Mouse (Mus musculus) adrenal gland, adult 2 months (tissue): ENCODE measurements around the gene 4933425L06Rik. TPM values are rescaled to one million over a fixed set of nuclear protein-coding genes. Genes with fewer than 3 reads are reported as not detected.

Source experiments
- DNase-seq: peaks from one replicate; pipeline ENCODE4 v3.0.0; 2021
- polyA plus RNA-seq: library from polyadenylated mRNA; depleted of rRNA; stranded (reverse); fragments of >200 nt; gene quantifications from 2 replicates; pipeline ENCODE4 v1.2.3, GENCODE M21; 2012; rRNA removed
- total RNA-seq, 2 experiments: library from RNA; stranded (reverse); gene quantifications; 2 replicates each; pipeline ENCODE4 v1.2.3; 2021

4933425L06Rik gene
- total and polyA plus RNA-seq, 3 experiments = not detected

- DNase-seq = no peak
These were observed 52.5 kb downstream of the 4933425L06Rik start for GRCm38 (mm10) chr13:105134397-105134796.

- no peak for DNase-seq
These were observed 58.0 kb downstream of the 4933425L06Rik start for GRCm38 (mm10) chr13:105139881-105140280.

GRCm38 (mm10) chr13:105146827-105147226 is 64.9 kb downstream of the 4933425L06Rik start:
- DNase-seq = no peak

- no peak for DNase-seq
These were observed 66.0 kb downstream of the 4933425L06Rik start for GRCm38 (mm10) chr13:105147795-105148418.

- DNase-seq = no peak
These were observed 68.1 kb downstream of the 4933425L06Rik start for GRCm38 (mm10) chr13:105150006-105150405.

GRCm38 (mm10) chr13:105153955-105154354 is 72.0 kb downstream of the 4933425L06Rik start:
- DNase-seq = peak; percentile 6

- DNase-seq = no peak
These were observed 83.5 kb downstream of the 4933425L06Rik start for GRCm38 (mm10) chr13:105165441-105165840.

Other genes with a start within 250 kb of the 4933425L06Rik start
- gene Shisal2b, start 218.2 kb upstream of the 4933425L06Rik start, total RNA-seq = not detected
- 0.12 TPM in 1 of 2 replicates, not detected in the other for gene Shisal2b, start 218.2 kb upstream of the 4933425L06Rik start, polyA plus RNA-seq
- gene Rgs7bp, start 27.2 kb upstream of the 4933425L06Rik start, total RNA-seq = 1 to 10 TPM; 1.2 to 1.6 TPM
- gene Rgs7bp, start 27.2 kb upstream of the 4933425L06Rik start, polyA plus RNA-seq = 0.37 and 0.58 TPM in 2 replicates
- gene Rnf180, start 212.7 kb downstream of the 4933425L06Rik start, total RNA-seq = 10 to 100 TPM in 1 of 2 experiments, 1 to 10 TPM in 1; 5.2 to 17.6 TPM
- 0.45 and 0.71 TPM in 2 replicates for gene Rnf180, start 212.7 kb downstream of the 4933425L06Rik start, polyA plus RNA-seq